18 mouse cellular contexts compared by ENCODE assay signal in the genomic region with DNA sequence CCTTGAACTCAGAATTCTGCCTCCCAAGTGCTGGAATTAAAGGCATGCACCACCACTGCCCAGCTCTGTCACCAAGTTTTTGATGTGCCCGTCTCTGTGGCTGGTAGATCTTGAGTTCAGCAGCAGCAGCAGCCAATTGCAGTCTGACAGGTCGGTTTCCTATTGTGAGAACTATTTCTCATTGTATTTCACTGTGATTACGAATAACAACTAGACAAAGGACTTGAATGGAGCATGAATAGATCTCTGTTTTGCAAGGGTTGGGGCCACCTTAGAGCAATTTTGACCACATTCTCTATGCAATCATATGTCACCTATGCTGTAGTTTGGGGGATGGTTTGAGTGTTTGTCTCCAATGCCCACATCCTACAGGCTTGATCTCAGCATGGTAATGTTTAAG.
"Had no signal": no experiment of that assay in that cellular context is flagged by ENCODE, and none has a peak within 500 bp of the region (broad histone marks: within the 10 kb centered on the region; RNA-seq: fewer than 3 reads in every experiment).

No protein-coding gene starts in this region.

- H3K9me3 ChIP-seq: midbrain, embryonic 10.5 days; midbrain, embryonic 12.5 days; neural tube, embryonic 13.5 days; neural tube, embryonic 15.5 days had no signal

- DNase-seq: lung, embryonic 14.5 days; lung, postnatal 10 days; lung, postnatal 4 days; midbrain, embryonic 14.5 days; retina, postnatal 1 day; right cerebral cortex, adult 18-20 months; right cerebral cortex, postnatal 25 days; right cerebral cortex, postnatal 4 days; spleen, adult 18-20 months; thymus, adult 18-20 months; thymus, postnatal 14 days; thymus, postnatal 36 days had no signal

- H3K36me3 ChIP-seq: midbrain, embryonic 10.5 days; midbrain, embryonic 12.5 days; neural tube, embryonic 13.5 days; neural tube, embryonic 15.5 days had no signal

- H3K4me3 ChIP-seq: midbrain, embryonic 10.5 days; midbrain, embryonic 12.5 days; myocyte; neural tube, embryonic 13.5 days; neural tube, embryonic 15.5 days had no signal

- H3K27ac ChIP-seq: midbrain, embryonic 10.5 days; midbrain, embryonic 12.5 days; neural tube, embryonic 13.5 days; neural tube, embryonic 15.5 days had no signal

- H3K9ac ChIP-seq: lung, embryonic 14.5 days; midbrain, embryonic 12.5 days; neural tube, embryonic 13.5 days; neural tube, embryonic 15.5 days had no signal

- H3K27me3 ChIP-seq: midbrain, embryonic 12.5 days; neural tube, embryonic 13.5 days; neural tube, embryonic 15.5 days had no signal

- H3K4me1 ChIP-seq: neural tube, embryonic 15.5 days had no signal

- ATAC-seq: midbrain, embryonic 16.5 days had no signal

- H3K4me2 ChIP-seq: lung, embryonic 14.5 days; midbrain, embryonic 12.5 days; neural tube, embryonic 13.5 days; neural tube, embryonic 15.5 days had no signal
